Mouse (Mus musculus) inflammation-experienced regulatory T-cells, adult 6 months (primary cell): ENCODE data around the gene Kif5c. TPM values are rescaled to one million over a fixed set of nuclear protein-coding genes. Genes with fewer than 3 reads are reported as not detected.

Source experiments
- ATAC-seq: one replicate; pipeline ENCODE4 v1.8.0; 2017
- polyA plus RNA-seq, 3 experiments: library from polyadenylated mRNA; unstranded; fragments of 100-300 nt; shearing (Covaris generic); gene quantifications; one replicate each; pipeline ENCODE4 v1.2.1; 2017

The Kif5c gene
- 1 to 10 TPM; 2.5 to 3.1 (median 2.6) TPM for polyA plus RNA-seq

DNA sequence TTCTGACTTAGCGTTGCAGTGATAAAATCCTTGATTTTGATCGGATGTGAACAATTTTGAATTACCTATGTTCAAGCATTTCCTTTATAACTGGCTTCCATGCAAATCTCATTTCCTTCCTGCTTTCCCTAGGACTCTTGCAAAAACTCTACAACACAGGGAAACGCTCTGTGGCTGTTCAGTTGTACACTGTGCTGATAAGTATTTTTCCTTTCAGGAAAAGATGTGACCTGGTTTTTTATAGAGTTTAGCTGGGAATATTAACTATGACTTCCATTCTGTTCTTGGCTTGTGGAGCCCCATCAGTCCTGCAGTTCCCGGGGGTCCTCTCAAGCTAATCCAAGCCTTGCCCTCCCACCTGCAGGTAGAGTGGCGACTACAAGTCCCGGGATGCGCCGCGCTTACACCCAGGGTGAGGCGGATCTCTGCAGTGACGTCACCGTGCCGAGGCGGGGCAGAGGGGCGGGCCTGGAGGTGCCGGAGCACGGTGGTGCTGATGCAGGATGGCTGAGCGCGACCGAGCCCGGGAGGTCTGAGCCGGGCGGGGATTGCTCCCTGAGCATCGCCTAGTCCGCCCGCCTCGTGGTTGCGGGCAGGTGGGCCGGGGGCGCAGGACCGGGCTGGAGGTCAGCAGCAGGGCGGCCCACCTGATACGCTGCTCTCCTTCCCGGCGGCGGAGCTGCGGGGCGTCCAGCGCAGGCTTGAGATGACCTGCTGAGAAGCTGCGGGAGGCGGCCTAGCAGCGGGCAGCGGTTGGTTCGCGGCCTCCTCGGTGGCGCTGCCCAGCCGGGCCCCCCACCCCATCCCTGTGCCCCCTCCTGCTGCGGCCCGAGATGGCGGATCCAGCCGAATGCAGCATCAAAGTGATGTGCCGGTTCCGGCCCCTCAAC is at the start of gene Kif5c:
Kif5c (plus strand) TSS at position 470 of the 890 bp plus-strand sequence.
- peak; percentile 91 for ATAC-seq

DNA sequence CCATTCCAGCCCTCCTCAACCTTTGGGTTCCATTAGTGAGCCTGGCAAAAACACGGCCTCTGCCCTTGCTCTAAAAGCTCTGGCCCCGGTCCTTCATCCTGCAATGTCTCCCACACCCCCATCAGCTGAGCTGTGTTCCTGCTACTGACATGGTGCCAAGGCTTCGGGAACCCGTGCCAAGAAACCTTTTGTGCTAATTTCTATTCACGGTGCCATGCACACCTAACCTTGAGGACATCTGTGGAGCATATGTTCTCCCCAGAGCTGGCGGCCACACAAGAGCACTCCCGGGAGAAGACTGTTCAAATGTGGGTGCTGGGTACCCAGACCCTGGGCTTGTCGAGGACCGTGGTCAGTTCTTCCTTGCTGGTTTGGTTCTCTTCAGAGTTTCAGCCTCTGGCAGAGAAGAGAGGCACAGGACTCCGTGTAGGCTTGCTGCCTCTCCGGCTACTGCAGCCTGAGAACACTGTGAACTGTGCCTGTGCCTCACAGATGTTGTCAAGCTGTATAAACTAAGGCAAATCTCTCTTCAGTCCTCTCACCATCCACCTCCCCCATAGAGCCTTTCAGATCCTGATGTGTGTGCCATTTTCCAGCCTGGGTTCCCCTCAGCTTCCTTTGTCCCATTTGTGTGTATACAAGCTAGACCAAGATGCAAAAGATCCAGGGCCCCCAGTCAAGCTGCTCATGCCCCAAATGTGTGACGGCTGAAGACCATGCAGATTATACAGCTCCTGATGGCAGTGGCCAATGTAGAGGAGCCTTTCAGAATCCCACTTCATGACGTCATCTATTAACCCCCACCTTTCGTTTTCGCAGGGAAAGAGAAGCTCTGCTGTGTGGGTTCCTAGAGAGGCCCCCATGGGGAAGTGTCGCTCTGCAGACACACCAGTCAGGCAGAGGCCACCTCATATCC is 49.0 kb upstream of the Kif5c start:
- ATAC-seq, result no peak

DNA sequence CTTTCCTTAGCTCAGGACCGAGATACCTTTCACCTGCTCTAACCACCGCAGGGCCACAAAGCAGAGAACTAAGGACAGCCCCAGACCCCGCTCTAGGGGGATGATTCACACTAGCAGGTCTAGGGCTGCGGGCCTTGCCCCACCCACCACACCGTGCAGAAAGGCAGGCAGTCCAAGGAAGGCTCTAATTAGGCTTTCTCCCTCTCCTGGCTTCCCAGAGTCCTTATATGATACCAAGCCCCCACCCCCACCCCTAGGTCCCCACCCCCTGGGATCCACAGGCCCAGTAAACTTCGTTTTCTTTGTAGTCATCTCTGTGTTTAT is 48.4 kb upstream of the Kif5c start:
- no peak for ATAC-seq

DNA sequence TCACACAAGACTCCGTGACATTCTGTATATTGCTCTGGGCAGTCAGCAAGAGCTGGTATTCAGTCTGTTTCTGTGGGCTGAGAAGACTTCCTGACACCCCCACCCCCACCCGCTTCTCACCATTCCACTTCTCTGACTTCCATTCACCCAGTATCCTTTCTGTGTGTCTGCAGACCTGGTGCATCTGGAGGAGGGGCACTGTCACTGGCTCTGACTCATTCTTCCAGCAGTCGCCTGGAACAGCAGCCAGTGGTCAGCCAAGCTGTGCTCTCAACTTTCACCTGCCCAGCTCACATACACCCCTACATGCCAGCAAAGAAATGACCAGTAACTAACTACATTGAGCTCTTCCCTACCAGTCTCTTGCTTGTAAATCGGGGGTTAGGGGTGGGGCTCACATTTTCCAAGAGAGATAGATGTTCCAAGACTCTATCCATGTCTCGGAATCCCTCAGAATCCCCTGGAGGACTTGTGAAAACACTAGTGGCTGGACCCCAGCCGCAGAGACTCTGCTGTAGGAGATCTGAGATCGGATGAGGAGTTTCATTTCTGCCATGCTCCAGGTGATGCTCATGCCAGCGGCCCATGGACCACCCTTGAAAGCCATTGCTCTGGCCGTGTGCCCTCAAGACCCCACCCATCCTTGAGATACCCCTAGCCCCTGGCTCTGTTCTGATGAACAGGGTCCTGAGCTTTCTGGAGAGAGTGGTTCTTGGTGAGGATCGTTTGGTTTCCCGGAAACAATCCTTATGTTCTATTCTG is 47.8 kb upstream of the Kif5c start:
- ATAC-seq, result no peak

DNA sequence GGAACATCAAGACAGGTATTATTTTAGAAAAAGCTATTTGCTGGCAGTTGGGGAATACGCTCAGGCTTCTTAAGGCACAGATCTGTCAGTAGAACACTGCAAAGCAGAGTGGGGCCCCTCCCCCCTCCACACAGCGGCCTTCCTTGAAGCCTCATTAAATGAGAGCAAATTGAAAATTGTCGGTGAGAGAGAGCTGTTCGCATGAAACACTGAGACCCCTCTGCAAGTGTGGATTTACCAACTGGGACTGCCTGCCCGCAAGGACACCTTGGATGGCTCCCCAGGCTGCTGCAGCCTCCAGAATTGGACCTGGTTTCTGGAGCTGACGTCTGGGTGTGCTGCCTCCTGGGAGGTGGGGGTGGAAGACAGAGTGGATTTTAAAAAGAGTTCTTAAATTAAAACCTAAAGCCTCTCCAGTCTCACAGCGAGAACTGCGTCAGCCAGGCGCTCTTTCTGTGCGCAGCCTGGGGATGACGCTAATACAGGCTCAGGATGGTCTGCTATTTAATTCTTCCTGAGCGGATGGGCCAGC is 46.9 kb upstream of the Kif5c start:
- no peak for ATAC-seq

DNA sequence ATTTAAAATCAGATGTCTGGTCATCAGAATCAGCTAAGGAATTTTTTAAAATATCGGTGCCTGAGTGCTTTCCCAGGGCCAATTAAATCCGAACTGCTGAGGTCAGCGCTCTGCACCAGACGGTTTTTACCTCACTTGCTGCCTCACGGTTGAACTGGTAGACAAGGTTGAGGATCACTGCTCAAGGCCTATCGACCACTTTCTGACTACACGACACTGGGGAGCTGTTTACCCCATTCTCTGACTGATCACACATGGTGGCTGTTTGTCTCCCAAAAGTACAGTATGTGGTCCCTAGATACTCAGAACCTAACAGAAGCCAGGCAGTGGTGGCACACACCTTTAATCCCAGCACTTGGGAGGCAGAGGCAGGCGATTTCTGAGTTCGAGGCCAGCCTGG is 46.4 kb upstream of the Kif5c start:
- ATAC-seq, result no peak

DNA sequence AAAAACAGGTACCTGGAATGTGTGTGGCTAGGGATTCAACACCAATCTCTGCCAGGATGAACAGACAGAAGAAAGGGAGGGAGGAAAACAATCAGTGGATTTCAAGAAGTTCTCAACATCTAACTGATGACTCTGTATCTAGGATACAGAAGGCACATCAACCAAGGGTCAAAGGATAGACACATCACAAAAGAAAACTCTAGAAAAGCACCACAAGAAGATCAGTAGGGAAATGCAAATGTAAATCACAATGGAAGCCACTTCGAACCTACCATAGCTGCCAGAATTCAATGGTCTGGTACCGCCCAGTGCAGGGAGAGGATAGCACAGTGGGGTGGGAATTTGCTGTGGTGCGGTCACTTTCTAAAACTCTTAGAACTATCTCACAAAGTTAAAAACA is 45.8 kb upstream of the Kif5c start:
- ATAC-seq, result no peak

DNA sequence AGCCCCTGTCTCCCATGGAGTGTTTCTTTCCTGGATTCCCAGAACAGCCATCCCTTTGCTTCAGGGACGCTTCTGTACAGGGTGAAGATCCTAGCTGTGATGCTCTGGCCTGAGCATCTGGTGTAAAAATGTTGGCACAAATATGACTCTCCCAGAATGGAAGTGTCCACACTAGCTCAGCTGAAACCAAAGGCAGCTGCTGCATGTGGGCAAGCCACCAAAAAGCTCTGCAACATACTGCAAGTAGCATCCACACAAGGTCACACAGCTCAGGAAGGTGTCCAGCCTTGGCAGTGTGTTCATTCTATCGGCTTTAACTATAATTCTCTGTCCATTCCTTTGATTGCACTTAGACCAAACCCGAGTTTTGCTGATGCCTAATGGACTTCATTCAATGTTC is 38.5 kb upstream of the Kif5c start:
- no peak for ATAC-seq

DNA sequence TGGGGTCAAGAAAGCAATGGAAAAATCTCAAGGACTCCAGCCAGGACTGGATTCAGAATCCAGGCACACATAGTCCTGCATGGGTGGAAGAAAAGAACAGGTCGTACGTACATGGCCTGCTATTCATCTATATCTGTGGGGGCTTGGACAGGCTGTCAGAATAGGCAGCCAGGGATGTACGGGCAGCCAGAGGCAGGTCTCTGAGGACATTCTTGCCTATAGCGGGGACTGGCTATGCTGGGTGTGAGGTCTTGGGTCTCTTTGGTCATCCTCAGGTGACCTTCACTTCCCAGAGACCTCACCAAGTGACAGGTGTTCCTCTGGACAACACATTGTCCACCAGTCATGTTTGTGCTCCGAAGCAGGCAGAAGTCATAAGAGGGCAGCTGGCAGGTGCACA is 36.6 kb upstream of the Kif5c start:
- ATAC-seq, result no peak

DNA sequence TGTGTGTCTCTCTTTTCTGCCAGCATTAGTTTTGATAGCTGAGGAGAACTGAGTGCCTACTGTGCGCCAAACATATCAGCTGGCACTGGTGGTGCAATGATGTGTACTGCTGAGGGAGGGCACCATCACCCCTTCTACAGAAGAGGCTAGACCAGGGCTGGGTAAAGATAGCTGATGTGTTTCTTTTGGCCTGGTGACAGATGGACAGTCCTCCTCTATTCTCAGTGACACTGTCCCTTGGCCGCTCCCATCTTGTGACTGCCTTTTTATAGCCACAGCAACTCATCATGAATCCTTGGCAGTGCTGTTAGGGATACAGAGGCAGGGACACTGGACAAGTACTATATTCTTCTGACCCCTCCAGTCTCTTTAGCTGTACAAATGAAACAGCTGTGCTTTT is 35.8 kb upstream of the Kif5c start:
- no peak for ATAC-seq

DNA sequence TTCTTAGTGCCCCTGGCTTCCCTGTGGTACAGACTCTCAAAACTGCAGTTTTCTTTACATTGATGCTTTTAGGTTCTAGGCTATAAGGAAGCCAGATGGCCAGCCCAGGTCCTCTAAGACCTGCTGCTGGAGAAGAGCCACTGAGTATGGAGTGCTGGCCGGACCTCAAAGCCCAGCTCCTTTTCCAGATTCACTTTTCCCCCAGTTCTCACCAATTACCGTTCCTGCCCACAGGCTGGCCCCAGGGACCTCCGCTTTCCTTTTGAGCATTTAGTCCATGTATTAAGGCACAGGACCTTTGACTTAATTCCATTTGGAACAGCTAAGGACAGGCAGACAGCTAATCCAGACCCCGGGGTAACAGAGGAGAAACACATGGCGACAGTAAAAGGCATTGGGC is 28.6 kb upstream of the Kif5c start:
- no peak for ATAC-seq

DNA sequence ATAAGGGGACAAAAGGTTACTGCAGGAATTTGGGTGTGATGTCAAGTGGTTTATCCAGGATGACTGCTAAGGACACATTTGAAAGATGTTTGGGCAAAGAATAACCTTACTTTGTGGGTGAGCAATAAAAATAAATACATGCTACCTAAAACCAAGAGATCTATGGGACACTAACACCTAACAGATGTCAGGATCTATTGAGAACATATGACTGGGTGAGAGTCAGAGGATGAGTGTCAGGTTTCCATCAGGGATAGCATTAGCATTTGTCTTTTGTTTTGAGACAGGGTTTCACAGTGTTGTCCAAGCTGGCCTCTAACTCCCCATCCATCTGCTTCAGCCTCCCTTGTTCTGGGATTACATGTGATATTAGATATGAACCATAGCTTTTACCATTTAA is 26.2 kb upstream of the Kif5c start:
- no peak for ATAC-seq

DNA sequence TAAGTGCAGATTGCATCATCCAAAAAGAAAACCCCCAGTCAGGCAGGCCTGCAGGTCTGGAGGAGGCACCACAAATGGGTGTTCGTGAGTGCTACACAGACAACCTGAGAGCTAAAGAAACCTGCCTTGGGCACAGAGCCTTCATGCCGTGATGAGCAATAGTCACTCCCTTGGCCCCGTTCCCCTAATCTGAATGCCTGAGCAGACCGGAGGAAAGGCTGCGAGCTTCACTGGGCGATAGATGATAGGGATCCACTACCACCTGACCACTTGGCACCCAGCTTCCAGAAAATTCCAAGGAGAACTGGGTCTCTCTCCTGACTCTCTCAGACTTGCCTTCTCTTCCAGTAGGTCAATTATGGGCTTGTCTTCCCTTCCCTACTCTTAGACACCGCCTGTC is 24.2 kb upstream of the Kif5c start:
- no peak for ATAC-seq

DNA sequence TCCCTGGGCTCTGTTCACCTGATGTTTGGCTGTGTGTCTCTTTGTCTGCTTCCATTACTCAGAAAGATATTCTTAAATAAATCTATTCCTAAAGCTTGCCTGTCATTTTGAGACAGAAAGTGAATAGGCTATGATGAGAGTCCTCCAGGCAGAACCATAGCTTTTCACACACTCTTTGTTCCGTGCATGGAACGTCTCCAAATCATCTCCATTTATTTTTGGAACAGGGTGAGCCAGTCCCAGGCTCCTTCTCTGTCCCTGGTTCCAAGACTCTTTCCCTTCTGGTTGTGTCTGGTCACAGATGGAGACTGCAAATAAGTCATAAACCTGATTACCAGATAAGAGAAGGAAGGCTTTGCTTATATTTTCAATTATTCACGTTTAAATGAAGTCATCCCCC is 22.8 kb upstream of the Kif5c start:
- ATAC-seq, result no peak

DNA sequence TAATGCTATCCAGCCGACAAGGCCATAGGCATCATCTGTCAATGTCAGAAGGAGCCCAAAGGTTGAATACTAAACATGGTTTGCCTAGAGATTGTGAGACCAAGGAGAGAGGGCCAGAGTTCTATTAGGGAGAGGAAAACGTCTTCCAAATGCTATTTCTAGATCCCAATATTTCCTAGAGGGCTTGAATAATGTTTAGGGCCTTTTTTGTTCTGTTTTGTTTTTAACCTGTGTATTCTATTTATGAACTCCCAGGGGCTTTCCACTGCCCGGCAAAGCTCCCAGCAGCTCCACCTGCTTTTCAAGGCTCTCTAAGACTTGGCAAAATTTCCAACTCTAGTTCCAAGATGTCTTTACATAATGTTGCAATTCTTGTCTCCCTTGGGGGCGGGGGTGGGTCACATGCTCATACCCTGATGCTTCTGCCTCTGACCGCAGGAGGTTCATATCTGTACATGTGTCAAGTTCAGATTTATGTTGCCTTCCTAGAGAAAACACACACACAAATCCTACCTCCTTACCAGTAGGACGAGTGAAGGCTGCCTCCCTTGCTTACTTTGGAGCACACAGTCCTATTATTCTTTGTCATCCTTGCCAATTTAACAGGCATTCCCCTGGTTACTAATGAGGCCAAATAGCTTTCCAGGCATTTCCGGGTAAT is 18.9 kb upstream of the Kif5c start:
- ATAC-seq, result no peak

DNA sequence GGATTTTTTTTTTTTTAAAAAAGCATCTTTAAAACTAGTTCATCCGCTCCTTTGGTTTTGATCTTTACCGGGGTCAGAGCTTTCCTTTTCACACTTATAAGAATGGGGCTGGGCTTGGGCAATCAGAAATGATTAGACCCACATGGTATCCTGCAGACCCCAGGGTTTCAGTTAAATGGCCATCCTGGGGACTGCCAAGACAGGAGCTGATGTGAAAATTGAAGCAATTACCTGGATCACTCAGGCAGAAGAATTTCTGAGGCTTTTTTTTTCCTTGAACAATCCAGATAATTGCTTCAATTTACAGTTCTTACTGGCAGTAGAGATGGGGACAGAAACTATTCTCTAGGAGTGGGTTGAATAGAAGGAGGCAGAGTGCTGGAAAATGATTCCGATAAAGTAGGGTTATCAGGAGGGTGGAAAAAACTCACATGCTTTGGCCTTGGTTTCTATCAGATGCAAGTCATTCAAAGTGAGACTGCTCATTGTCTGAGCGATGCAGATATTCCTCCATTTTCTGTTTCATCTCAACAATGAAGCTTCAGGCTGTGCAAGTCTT is 16.2 kb upstream of the Kif5c start:
- no peak for ATAC-seq

DNA sequence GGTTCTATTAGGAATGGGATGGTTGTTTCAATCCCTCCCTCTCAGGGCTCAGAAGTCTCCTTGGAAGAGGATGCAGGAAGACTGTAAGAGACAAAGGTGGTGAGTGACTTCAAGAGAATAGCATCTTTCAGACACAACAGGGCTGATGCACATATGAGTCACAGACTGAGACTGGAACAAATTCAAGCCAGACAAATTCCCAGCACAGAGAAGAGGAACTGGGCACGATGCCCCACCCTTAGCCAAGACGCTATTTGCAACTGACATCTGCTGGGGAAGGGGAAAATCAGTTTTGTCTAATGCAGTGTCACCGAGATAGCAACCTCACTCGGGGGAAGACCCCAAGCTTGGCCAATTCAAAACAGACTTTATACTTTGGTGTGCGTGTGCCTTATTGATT is 9.5 kb upstream of the Kif5c start:
- ATAC-seq, result no peak

DNA sequence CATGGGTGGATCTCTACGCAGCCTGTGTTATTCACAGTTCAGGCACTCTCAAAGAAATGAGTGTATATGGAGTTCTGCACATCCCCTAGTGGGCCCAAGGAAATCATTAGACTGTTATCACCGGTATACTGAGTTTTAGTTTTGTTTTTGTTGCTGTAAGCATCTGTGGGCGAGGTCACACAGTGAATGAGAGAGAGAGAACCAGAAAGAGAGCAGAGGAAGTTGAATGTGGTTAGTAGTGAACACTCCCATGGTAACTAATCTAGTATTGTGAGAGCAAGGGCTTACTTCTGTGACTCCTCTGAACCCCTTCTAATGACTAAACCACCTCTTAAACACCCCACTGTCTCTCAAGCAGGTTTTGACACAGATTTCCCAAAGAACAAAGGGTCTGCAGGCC is 2.3 kb upstream of the Kif5c start:
- peak; percentile 74 for ATAC-seq

DNA sequence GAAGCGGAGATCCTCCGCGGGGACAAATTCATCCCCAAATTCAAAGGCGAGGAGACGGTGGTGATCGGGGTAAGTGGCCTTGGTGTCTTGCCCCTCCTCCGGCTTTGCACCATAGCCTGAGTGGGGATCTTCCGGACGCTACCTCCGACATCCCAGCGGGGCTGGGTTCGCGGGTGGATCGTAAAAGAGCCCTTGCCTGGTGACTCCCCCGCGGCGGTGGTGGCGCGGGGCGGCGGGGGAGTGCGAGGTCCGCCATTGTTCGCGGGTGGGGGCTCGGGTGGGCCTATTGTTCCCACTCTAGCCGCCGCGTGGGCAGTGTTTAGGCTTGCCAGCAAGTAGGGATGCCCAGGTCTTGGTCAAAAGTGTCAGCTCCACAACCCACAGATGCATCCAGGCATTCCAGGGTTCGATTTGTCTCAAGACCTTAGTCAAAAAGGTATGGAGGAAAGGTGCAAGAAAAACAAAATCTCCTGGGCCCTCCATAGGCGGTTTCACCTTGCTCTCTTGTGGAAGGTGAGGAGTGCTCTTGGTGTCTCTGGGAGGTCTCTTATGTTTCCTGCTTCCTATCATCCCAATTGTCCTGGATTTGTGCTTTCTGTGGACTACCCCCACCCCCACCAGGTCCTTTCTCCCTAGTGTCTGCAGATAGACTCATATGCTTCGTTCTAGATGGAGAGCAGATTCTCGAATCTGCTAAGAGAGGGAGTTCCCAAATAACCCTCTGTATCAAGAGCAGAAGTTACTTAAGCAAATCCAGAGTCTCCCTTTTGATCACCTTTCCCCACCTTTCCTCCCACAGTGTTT is 823 bp downstream of the Kif5c start:
- peak; percentile 18 for ATAC-seq

DNA sequence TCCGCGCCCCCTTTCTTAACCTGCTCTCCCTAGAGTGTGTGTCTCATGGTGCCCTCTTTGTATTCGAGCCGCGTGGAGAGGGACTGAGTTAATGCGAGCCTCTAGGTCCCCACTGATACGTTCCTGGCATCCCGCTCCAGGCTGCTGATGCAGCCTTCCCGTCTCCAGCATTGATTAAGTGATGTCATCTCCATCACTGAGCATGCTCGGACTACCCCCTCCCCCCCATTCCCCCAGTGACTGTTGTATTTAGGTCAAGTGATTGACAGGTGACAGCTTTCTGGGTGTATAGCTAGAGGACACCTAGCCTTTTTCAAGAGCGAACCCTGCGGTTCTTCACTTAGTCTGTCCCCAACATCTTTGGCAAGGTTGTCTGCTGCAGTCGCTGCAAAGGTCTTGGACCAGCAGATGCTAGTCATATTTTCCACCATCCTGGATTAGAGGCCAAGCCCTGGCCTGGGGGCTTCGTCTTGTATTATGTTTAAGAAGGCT is 1.6 kb downstream of the Kif5c start:
- ATAC-seq, result no peak

DNA sequence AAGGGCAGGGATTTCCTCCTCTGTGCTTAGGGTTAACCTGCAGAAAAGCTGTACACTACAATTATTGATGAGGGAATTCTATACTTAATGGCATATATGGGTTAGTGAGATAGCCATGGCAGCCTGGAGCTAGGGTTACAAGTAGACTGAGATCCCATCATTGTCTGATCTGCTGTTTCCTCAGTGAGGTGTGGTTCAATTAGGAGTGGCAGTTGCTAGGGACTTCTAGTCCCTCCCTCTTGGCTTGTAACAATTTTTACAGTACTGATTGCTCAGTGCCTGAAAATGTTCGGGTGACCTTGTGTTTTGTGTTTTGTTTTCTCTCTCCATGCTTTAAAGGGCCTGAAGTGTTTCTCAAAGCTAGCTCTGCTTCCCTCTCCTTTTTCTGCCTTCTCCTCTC is 2.1 kb downstream of the Kif5c start:
- ATAC-seq, result no peak
